Mouse (Mus musculus) hindbrain, embryonic 14.5 days (tissue): ENCODE measurements at regions not wholly inside any gene's neighbourhood (a gene's known extent, or its start where the extent isn't known, plus 50 kb on each side); places are given as distances from the start of the nearest gene placed in this dataset.

Source experiments
- ATAC-seq: fragments of 200-750 bp; cut with Nextera tagmentation; 2 replicates; pipeline ENCODE4 v1.8.0; 2017; ENCODE audit warnings: moderate number of reproducible peaks, mild to moderate bottlenecking, moderate TSS enrichment, moderate library complexity; ENCODE audit not compliant: low FRiP score
- DNase-seq: peaks from one replicate; pipeline ENCODE4 v3.0.0-alpha.2; 2015; ENCODE audit warnings: low spot score
- H3K27ac ChIP-seq: fragments of 300-500 bp; sonication (generic); 2 replicates; pipeline ENCODE4 v1.5.1; 2014; ENCODE audit warnings: mild to moderate bottlenecking, moderate library complexity
- H3K27me3 ChIP-seq: fragments of 300-500 bp; sonication (generic); 2 replicates; pipeline ENCODE4 v1.6.1; 2014; ENCODE audit warnings: mild to moderate bottlenecking, low read length, mixed read lengths; ENCODE audit not compliant: control insufficient read depth, insufficient read depth
- H3K36me3 ChIP-seq: fragments of 300-500 bp; sonication (generic); replicated peaks from 2 replicates; pipeline ENCODE4 v1.6.1; 2014; ENCODE audit not compliant: control insufficient read depth, insufficient read depth
- H3K4me1 ChIP-seq: fragments of 300-500 bp; sonication (generic); replicated peaks from 2 replicates; pipeline ENCODE4 v1.6.1; 2014; ENCODE audit warnings: antibody characterized with exemption, low read length, mixed read lengths; ENCODE audit not compliant: control insufficient read depth, insufficient read depth
- H3K4me2 ChIP-seq: fragments of 300-500 bp; sonication (generic); replicated peaks from 2 replicates; pipeline ENCODE4 v1.6.1; 2014; ENCODE audit warnings: mild to moderate bottlenecking, moderate library complexity
- H3K4me3 ChIP-seq: fragments of 300-500 bp; sonication (generic); replicated peaks from 2 replicates; pipeline ENCODE4 v1.5.1; 2014; ENCODE audit warnings: mild to moderate bottlenecking, low read length
- H3K9ac ChIP-seq: fragments of 300-500 bp; sonication (generic); 2 replicates; pipeline ENCODE4 v1.6.1; 2014
- H3K9me3 ChIP-seq: fragments of 300-500 bp; sonication (generic); 2 replicates; pipeline ENCODE4 v1.6.1; 2016; ENCODE audit warnings: low read length; ENCODE audit not compliant: control insufficient read depth
- WGBS: fragments of 180-500 bp; shearing (Covaris S2); extraction: QIAGEN DNeasy Blood & Tissue Kit; methylation state at CpG from one replicate; pipeline ENCODE4 v1.1.7; 2014; 5-methylcytosine and 5-hydroxymethylcytosine counted together

GRCm38 (mm10) chr8:76748471-76748870, 150.8 kb upstream of the Nr3c2 start:
- Histone ChIP-seq H3K36me3 (no peaks in the 10 kb centered on the region), H3K9me3 (no peaks in the 10 kb centered on the region), H3K9ac (no peak overlapping the region), H3K4me1 (no peaks in the 10 kb centered on the region), H3K27me3 (no peaks in the 10 kb centered on the region), H3K4me3 (no peak overlapping the region), H3K27ac (no peak overlapping the region), H3K4me2 (no peak overlapping the region)
- DNase-seq, result no peak
- WGBS, result 9% methylated on average over 1 of the region's 1 CpGs
- no peak for ATAC-seq

GRCm38 (mm10) chr8:76750286-76750685, 149.0 kb upstream of the Nr3c2 start:
- no peaks in the 10 kb centered on the region for H3K27me3 ChIP-seq
- H3K4me2 ChIP-seq, result no peak overlapping the region
- H3K27ac ChIP-seq, result no peak overlapping the region
- no peaks in the 10 kb centered on the region for H3K9me3 ChIP-seq
- 86% methylated on average over 4 of the region's 4 CpGs for WGBS
- no peak for ATAC-seq
- no peaks in the 10 kb centered on the region for H3K36me3 ChIP-seq
- H3K4me1 ChIP-seq, result no peaks in the 10 kb centered on the region
- no peak overlapping the region for H3K9ac ChIP-seq
- no peak overlapping the region for H3K4me3 ChIP-seq
- no peak for DNase-seq

GRCm38 (mm10) chr8:76754166-76754565, 145.1 kb upstream of the Nr3c2 start:
- H3K9ac ChIP-seq, result no peak overlapping the region
- WGBS, result 69% methylated on average over 3 of the region's 3 CpGs
- H3K9me3 ChIP-seq, result no peaks in the 10 kb centered on the region
- no peaks in the 10 kb centered on the region for H3K27me3 ChIP-seq
- H3K36me3 ChIP-seq, result no peaks in the 10 kb centered on the region
- H3K4me1 ChIP-seq, result no peaks in the 10 kb centered on the region
- ATAC-seq (peak; percentile 70), DNase-seq (peak; percentile 26)
- H3K4me2 ChIP-seq, result no peak overlapping the region
- no peak overlapping the region for H3K4me3 ChIP-seq
- H3K27ac ChIP-seq, result no peak overlapping the region

GRCm38 (mm10) chr8:76764201-76764600, 135.0 kb upstream of the Nr3c2 start:
- H3K27ac ChIP-seq, result no peak overlapping the region
- no peaks in the 10 kb centered on the region for H3K36me3 ChIP-seq
- no peaks in the 10 kb centered on the region for H3K27me3 ChIP-seq
- H3K4me3 ChIP-seq, result no peak overlapping the region
- ATAC-seq (no peak), DNase-seq (no peak)
- no peak overlapping the region for H3K9ac ChIP-seq
- no peaks in the 10 kb centered on the region for H3K9me3 ChIP-seq
- WGBS, result 81% methylated on average over 3 of the region's 3 CpGs
- no peaks in the 10 kb centered on the region for H3K4me1 ChIP-seq
- no peak overlapping the region for H3K4me2 ChIP-seq

GRCm38 (mm10) chr8:76768302-76768701, 130.9 kb upstream of the Nr3c2 start:
- 90% methylated on average over 5 of the region's 5 CpGs for WGBS
- ATAC-seq, result no peak

GRCm38 (mm10) chr8:76787744-76788143, 111.5 kb upstream of the Nr3c2 start:
- H3K9me3 ChIP-seq, result no peaks in the 10 kb centered on the region
- no peak overlapping the region for H3K9ac ChIP-seq
- H3K4me3 ChIP-seq, result no peak overlapping the region
- H3K4me2 ChIP-seq, result no peak overlapping the region
- no peaks in the 10 kb centered on the region for H3K36me3 ChIP-seq
- WGBS, result 93% methylated on average over 1 of the region's 1 CpGs
- no peak for DNase-seq
- H3K4me1 ChIP-seq, result no peaks in the 10 kb centered on the region
- ATAC-seq, result no peak
- H3K27me3 ChIP-seq, result no peaks in the 10 kb centered on the region
- no peak overlapping the region for H3K27ac ChIP-seq

More at GRCm38 (mm10) chr8:76768302-76768701, 130.9 kb upstream of the Nr3c2 start:
- DNase-seq, result no peak
- Histone ChIP-seq H3K4me2 (no peak overlapping the region), H3K9ac (no peak overlapping the region), H3K9me3 (no peaks in the 10 kb centered on the region), H3K27ac (no peak overlapping the region), H3K4me3 (no peak overlapping the region), H3K27me3 (no peaks in the 10 kb centered on the region), H3K4me1 (no peaks in the 10 kb centered on the region), H3K36me3 (no peaks in the 10 kb centered on the region)

- Histone ChIP-seq H3K36me3 (no peaks in the 10 kb centered on the region), H3K9ac (no peak overlapping the region)
Observed at GRCm38 (mm10) chr8:76793891-76794290, 105.4 kb upstream of the Nr3c2 start.

GRCm38 (mm10) chr8:76799998-76800397, 99.2 kb upstream of the Nr3c2 start:
- Histone ChIP-seq H3K4me2 (no peak overlapping the region), H3K9ac (no peak overlapping the region), H3K36me3 (no peaks in the 10 kb centered on the region), H3K4me1 (no peaks in the 10 kb centered on the region), H3K27me3 (no peaks in the 10 kb centered on the region), H3K4me3 (no peak overlapping the region), H3K9me3 (no peaks in the 10 kb centered on the region), H3K27ac (no peak overlapping the region)
- ATAC-seq (no peak), DNase-seq (no peak)

More at GRCm38 (mm10) chr8:76793891-76794290, 105.4 kb upstream of the Nr3c2 start:
- H3K9me3 ChIP-seq, result no peaks in the 10 kb centered on the region
- DNase-seq (no peak), ATAC-seq (no peak)
- no peak overlapping the region for H3K27ac ChIP-seq
- no peak overlapping the region for H3K4me2 ChIP-seq
- no peak overlapping the region for H3K4me3 ChIP-seq
- 92% methylated on average over 3 of the region's 3 CpGs for WGBS
- H3K27me3 ChIP-seq, result no peaks in the 10 kb centered on the region
- no peaks in the 10 kb centered on the region for H3K4me1 ChIP-seq

GRCm38 (mm10) chr8:76823456-76823855, 75.8 kb upstream of the Nr3c2 start:
- Histone ChIP-seq H3K4me3 (no peak overlapping the region), H3K4me1 (no peaks in the 10 kb centered on the region), H3K4me2 (no peak overlapping the region), H3K27ac (no peak overlapping the region), H3K27me3 (no peaks in the 10 kb centered on the region), H3K9me3 (no peaks in the 10 kb centered on the region), H3K36me3 (no peaks in the 10 kb centered on the region), H3K9ac (no peak overlapping the region)
- DNase-seq (no peak), ATAC-seq (no peak)
- WGBS, result 90% methylated on average over 2 of the region's 2 CpGs
